Mouse (Mus musculus): ENCODE results near the gene Ppp1r35.
A peak's percentile ranks its signal among the peaks of the same experiment; 100 is the strongest.
"Not testable (repeated sequence)": the region's sequence is repeated elsewhere in the genome, so short reads cannot be mapped to it uniquely, and the experiment has no call there.

Gene Ppp1r35

GRCm38 (mm10) chr5:137778635-137779034, at the start of gene Ppp1r35:
Gene Ppp1r35 (plus strand): TSS chr5:137778849.
- DNase-seq: peak; percentile 98

GRCm38 (mm10) chr5:137733638-137734288, 44.9 kb upstream of the Ppp1r35 start:
- no peak for DNase-seq

- peak; percentile 95 for DNase-seq
Observed at GRCm38 (mm10) chr5:137734289-137735061, 44.2 kb upstream of the Ppp1r35 start.

GRCm38 (mm10) chr5:137737400-137737940, 41.2 kb upstream of the Ppp1r35 start:
- no peak for DNase-seq

- DNase-seq: no peak
Observed at GRCm38 (mm10) chr5:137738516-137738915, 40.1 kb upstream of the Ppp1r35 start.

- DNase-seq: no peak
Observed at GRCm38 (mm10) chr5:137739471-137739870, 39.2 kb upstream of the Ppp1r35 start.

GRCm38 (mm10) chr5:137740506-137740905, 38.1 kb upstream of the Ppp1r35 start:
- DNase-seq: no peak

GRCm38 (mm10) chr5:137741023-137741931, 37.4 kb upstream of the Ppp1r35 start, which contains the start of gene Nyap1:
Gene Nyap1 (minus strand): TSS chr5:137741607.
- peak; percentile 78 for DNase-seq

- DNase-seq: no peak
Observed at GRCm38 (mm10) chr5:137742048-137742447, 36.6 kb upstream of the Ppp1r35 start.

GRCm38 (mm10) chr5:137742836-137743235, 35.8 kb upstream of the Ppp1r35 start:
- DNase-seq: no peak

- DNase-seq: no peak
Observed at GRCm38 (mm10) chr5:137744197-137744596, 34.5 kb upstream of the Ppp1r35 start.

GRCm38 (mm10) chr5:137745214-137746171, 33.2 kb upstream of the Ppp1r35 start, which contains the start of gene Tsc22d4:
Gene Tsc22d4 (plus strand): TSS chr5:137745730.
- DNase-seq: peak; percentile 91

- no peak for DNase-seq
Observed at GRCm38 (mm10) chr5:137746282-137746850, 32.3 kb upstream of the Ppp1r35 start.

- no peak for DNase-seq
Observed at GRCm38 (mm10) chr5:137746851-137747325, 31.8 kb upstream of the Ppp1r35 start.

GRCm38 (mm10) chr5:137747326-137747961, 31.2 kb upstream of the Ppp1r35 start:
- DNase-seq: no peak

GRCm38 (mm10) chr5:137748130-137748770, 30.4 kb upstream of the Ppp1r35 start:
- DNase-seq: no peak

- no peak for DNase-seq
Observed at GRCm38 (mm10) chr5:137749196-137749836, 29.3 kb upstream of the Ppp1r35 start.

- not testable (repeated sequence) for DNase-seq
Observed at GRCm38 (mm10) chr5:137750212-137750611, 28.4 kb upstream of the Ppp1r35 start.

- no peak for DNase-seq
Observed at GRCm38 (mm10) chr5:137751221-137751887, 27.3 kb upstream of the Ppp1r35 start.

Measured in right cerebral cortex, adult 18-20 months (tissue).